Mouse (Mus musculus): ENCODE measurements around the gene Usp7. TPM values are rescaled to one million over a fixed set of nuclear protein-coding genes. Genes with fewer than 3 reads are reported as not detected.

The Usp7 gene
- polyA plus RNA-seq, 1 experiment: 29.8 TPM

DNA sequence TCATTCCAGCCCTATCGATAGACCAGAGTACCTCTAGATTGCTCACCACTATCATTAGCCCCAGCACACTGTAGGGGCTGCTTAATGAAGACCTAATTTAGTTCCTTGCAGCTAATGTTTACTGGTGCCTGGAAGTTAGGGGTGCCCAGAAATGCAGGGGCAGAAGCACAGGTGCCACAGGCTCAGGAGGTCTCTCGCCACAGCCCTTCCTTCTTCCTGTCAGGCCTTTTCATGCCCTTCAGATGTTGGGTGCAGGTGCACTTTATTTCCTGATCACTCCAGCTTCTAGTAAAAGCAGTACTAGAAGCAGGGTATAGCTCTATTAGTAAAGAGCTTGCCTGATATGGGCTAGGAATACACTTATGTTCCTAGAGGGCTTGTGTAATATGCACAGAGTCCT is 46.4 kb downstream of the Usp7 start:
- WGBS: 80% methylated on average over 2 of the region's 2 CpGs
- TF ChIP-seq CTCF (IDR thresholded peaks at IDR 0.05; ENCODE audit: insufficient read depth, low read length) (no peak), POLR2A (IDR thresholded peaks at IDR 0.05; ENCODE audit: borderline replicate concordance, extremely low read depth, low read depth, low read length) (no peak)
- no peak for DNase-seq
- Histone ChIP-seq H3K4me1 (ENCODE audit: control insufficient read depth, insufficient read depth, low read length) (no peaks in the 10 kb centered on the region), H3K4me3 (replicated peaks; ENCODE audit: extremely low read depth, low read depth, low read length) (no peak overlapping the region)

DNA sequence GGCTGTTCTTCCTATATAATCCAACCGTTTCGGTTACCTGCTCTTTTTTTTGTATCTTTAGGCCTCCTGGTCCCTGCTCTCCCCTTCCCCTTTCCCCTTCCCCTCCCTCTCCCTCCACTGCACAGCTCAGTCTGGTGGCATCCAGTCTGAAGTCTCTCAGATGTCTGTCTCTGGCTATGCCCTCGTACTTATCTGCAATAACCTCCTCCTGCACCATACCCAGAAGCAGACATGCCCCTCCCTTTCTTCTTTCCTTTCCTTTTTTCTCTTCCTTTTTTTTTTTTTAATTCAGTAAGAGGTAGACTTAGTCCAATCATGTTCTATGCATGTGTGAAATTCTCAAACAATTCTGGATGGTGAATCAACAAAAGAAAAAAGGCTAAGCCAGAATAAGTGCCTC is 48.1 kb downstream of the Usp7 start:
- TF ChIP-seq CTCF (IDR thresholded peaks at IDR 0.05; ENCODE audit: insufficient read depth, low read length) (no peak), POLR2A (IDR thresholded peaks at IDR 0.05; ENCODE audit: borderline replicate concordance, extremely low read depth, low read depth, low read length) (no peak)
- Histone ChIP-seq H3K4me1 (ENCODE audit: control insufficient read depth, insufficient read depth, low read length) (no peaks in the 10 kb centered on the region), H3K4me3 (replicated peaks; ENCODE audit: extremely low read depth, low read depth, low read length) (no peak overlapping the region)
- 59% methylated on average over 3 of the region's 3 CpGs for whole genome bisulfite sequencing
- no peak for DNase-seq

DNA sequence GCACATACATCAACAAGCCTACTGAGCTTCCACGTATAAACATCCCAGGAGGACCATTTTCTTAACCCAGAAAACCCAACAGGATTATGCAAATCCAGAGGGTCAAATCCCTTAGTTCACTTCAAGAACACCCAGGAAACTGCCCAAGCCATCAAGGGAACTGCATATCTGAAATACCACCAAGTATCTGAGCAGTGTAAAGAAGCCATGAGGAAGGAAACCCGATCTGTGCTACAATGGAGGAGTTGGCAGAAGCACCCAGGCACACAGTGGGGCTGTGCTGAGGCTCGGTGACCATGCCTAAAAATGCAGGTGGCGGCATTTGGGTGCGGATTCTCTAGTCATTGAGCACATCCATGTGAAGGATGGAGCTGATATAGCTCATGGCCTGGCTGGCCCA is 50.4 kb downstream of the Usp7 start:
- DNase-seq: no peak
- H3K4me3 ChIP-seq (replicated peaks; ENCODE audit: extremely low read depth, low read depth, low read length): no peak overlapping the region
- TF ChIP-seq POLR2A (IDR thresholded peaks at IDR 0.05; ENCODE audit: borderline replicate concordance, extremely low read depth, low read depth, low read length): no peak
- no peak for TF ChIP-seq CTCF (IDR thresholded peaks at IDR 0.05; ENCODE audit: insufficient read depth, low read length)
- peaks cover 5% of the 10 kb centered on the region; the same call in 1 of the 2 replicates for H3K4me1 ChIP-seq (ENCODE audit: control insufficient read depth, insufficient read depth, low read length)
- 75% methylated on average over 5 of the region's 5 CpGs for whole genome bisulfite sequencing

DNA sequence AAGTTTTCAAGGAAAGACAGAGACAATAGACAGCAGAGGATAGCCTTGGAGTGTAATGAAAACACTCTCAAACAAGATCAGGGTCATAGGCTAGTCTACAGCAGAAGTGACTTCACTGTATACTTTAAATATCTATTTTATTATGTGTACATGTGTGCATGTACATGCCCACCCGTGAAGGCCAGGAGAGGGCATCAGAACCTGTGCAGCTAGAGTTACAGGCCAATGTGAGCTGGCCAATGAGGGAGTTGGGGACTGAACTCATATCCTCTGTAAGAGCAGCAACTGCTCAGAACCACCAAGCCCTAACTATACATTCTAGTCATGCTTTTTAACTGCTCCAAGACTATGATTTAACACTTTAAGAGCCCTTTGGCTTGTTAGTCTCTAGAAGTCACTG is 51.0 kb downstream of the Usp7 start:
- 12% methylated on average over 1 of the region's 1 CpGs for WGBS
- Histone ChIP-seq H3K4me3 (replicated peaks; ENCODE audit: extremely low read depth, low read depth, low read length) (no peak overlapping the region), H3K4me1 (ENCODE audit: control insufficient read depth, insufficient read depth, low read length) (peaks cover 9% of the 10 kb centered on the region)
- no peak for DNase-seq
- peak; percentile 9; the same call in 1 of the 2 replicates for TF ChIP-seq CTCF (IDR thresholded peaks at IDR 0.05; ENCODE audit: insufficient read depth, low read length)
- no peak for TF ChIP-seq POLR2A (IDR thresholded peaks at IDR 0.05; ENCODE audit: borderline replicate concordance, extremely low read depth, low read depth, low read length)

DNA sequence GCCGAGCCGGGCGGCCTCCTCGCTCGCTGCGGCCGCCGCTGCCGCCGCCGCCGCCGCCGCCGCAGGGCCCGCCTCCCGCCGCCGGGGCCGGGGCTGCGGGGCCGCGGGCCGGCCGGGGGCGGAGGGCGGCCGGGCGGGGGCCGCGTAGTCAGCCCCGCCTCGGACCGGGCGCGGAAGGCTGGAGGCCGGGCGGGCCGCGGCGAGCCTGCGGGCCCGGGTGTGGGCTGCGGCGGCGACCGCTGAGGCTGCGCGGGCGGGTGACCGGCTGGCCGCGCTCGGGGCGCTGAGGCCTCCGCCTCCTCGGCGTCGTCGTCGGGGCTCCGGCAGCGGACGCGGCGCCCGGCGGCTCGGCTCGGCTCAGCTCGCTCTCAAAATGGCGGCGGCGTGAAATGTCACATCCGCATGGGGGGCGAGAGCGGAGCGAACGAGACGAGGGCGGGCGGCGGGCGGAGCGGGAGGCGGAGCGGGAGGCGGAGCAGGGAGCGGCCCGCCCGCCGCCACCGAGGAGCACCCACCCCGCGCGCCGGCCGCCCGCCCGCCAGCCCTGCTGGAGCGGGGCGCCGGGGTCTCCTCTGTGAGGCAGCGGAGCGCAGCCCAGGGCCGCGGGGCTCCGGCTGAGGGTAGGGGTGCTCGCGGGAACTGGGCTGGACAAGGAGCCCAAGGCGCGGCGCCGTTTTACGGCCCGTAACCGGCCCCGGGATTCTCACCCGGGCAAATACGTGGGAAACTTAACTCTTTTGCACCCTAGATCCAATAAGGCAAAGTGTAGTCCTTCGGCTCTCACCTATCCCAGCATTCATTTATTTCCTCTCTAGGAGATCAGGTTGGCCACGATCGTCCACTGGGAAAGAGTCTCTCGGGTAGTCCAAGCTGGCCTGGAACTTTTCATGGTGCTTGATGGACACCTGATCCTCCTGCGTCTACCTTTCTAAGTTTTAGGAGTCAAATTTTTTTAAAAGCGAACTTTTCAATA is 53.3 kb downstream of the Usp7 start:
- Histone ChIP-seq H3K4me1 (ENCODE audit: control insufficient read depth, insufficient read depth, low read length) (peaks cover 26% of the 10 kb centered on the region), H3K4me3 (replicated peaks; ENCODE audit: extremely low read depth, low read depth, low read length) (peak overlapping the region; percentile 79)
- DNase-seq: peak; percentile 89
- peak; percentile 41; the same call in 1 of the 2 replicates for TF ChIP-seq POLR2A (IDR thresholded peaks at IDR 0.05; ENCODE audit: borderline replicate concordance, extremely low read depth, low read depth, low read length)
- TF ChIP-seq CTCF (IDR thresholded peaks at IDR 0.05; ENCODE audit: insufficient read depth, low read length): no peak
- 12% methylated on average over 102 of the region's 126 CpGs for WGBS

DNA sequence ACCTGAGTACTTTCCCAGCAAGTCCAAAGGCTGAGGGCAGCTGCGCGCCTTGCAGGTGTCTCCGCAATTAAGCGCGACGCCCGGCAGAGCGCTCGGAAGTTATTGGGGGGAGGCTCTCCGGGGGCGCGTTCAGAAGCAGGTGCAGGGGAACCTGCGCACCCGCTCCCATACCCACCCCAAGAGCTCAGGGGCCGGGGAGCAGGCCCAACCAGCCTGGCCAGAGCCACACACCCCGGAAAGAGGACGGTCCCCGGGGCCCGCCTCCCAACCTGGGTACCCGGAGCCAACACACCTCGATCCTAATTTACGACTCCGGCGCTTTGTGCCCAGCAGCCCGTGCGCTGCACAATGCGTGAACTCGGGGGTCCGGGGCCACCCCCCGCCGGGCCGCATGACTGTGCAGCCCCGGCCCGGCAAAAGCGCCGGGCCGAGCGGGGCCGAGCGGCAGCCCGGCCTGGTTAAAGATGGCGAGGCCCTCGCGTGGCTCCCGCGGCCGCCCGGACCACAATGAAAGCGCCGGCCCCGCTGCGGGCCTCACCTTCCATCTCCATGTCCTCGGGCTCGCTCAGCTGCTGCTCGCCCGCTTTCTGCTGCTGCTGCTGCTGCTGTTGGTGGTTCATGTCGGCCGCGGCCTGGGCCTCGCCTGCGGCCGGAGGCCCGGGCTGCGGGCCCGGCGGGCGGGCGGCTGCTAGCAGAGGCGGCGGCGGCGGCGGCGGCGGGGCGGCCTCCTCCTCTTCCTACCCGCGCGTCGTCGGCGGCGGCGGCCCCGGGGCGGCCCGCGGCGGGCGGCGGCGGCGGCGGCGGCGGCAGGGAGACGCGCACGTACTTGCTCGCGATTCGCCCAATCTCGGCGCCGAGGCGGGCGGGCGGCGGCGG is 54.2 kb downstream of the Usp7 start:
- WGBS: under 1% methylated on average over 95 of the region's 110 CpGs
- H3K4me3 ChIP-seq (replicated peaks; ENCODE audit: extremely low read depth, low read depth, low read length): peak overlapping the region; percentile 70
- DNase-seq: peak; percentile 54
- TF ChIP-seq CTCF (IDR thresholded peaks at IDR 0.05; ENCODE audit: insufficient read depth, low read length) (no peak), POLR2A (IDR thresholded peaks at IDR 0.05; ENCODE audit: borderline replicate concordance, extremely low read depth, low read depth, low read length) (no peak)
- peaks cover 28% of the 10 kb centered on the region for H3K4me1 ChIP-seq (ENCODE audit: control insufficient read depth, insufficient read depth, low read length)

DNA sequence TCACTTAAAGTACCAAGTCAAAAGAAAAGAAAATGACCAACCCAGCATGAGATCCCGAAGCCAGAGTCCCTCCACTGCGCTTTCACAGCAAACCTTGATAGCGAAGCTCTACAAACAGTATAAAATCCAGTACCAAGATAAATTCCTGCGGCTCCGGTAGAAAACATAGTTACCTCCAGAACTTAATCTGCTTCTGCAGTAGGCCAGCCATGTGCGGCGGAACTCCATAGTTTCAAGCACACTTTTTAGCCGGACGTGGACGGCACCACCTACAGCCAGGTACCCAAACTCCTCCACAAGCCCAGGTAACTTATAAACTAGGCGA is 54.8 kb downstream of the Usp7 start:
- H3K4me1 ChIP-seq (ENCODE audit: control insufficient read depth, insufficient read depth, low read length): peaks cover 28% of the 10 kb centered on the region
- TF ChIP-seq POLR2A (IDR thresholded peaks at IDR 0.05; ENCODE audit: borderline replicate concordance, extremely low read depth, low read depth, low read length) (no peak), CTCF (IDR thresholded peaks at IDR 0.05; ENCODE audit: insufficient read depth, low read length) (no peak)
- DNase-seq: no peak
- peak overlapping the region; percentile 70 for H3K4me3 ChIP-seq (replicated peaks; ENCODE audit: extremely low read depth, low read depth, low read length)
- 1% methylated on average over 11 of the region's 11 CpGs for WGBS

DNA sequence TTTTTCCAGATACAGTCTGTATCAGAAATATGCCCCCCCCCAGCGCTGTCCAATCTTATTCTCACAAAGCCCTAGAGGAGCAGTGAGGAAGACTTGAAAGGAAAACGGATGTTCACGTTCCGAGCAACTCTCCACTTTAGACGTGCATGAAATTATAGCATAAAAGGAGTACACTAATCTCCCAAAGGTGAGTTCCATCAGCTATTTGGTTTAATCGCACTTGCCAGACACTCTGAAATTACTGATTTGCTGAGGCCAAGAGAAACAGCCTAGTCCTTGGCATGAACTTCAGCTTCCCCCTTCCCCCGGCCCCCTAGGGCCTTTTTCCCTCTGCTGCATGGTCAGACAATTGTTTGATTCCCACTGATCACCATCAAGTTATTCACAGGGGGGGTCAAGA is 55.4 kb downstream of the Usp7 start:
- H3K4me1 ChIP-seq (ENCODE audit: control insufficient read depth, insufficient read depth, low read length): peaks cover 32% of the 10 kb centered on the region
- H3K4me3 ChIP-seq (replicated peaks; ENCODE audit: extremely low read depth, low read depth, low read length): peak overlapping the region; percentile 70
- no peak for DNase-seq
- 3% methylated on average over 7 of the region's 7 CpGs for WGBS
- no peak for TF ChIP-seq POLR2A (IDR thresholded peaks at IDR 0.05; ENCODE audit: borderline replicate concordance, extremely low read depth, low read depth, low read length)

DNA sequence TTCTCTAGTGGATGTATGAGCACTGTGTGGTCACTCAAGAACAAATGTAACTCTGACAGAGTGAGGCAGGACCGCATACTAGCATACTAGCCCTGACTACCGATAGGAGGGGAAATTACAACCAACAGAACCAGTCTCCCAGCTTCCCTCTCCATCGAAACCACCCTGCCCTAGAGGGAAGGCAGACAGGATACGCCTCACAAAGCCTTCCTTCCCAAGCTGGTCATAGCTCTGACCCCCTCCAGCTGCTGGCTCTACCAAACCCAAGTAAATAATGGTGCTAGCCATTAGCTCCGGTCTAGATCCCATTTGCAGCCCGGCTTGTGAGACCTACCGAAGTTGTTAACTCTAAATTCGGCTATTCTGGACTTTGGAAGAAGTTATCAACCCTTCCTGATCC is 56.1 kb downstream of the Usp7 start:
- no peak for DNase-seq
- Histone ChIP-seq H3K4me1 (ENCODE audit: control insufficient read depth, insufficient read depth, low read length) (peaks cover 37% of the 10 kb centered on the region), H3K4me3 (replicated peaks; ENCODE audit: extremely low read depth, low read depth, low read length) (peak overlapping the region; percentile 3)
- 3% methylated on average over 8 of the region's 8 CpGs for WGBS
- TF ChIP-seq POLR2A (IDR thresholded peaks at IDR 0.05; ENCODE audit: borderline replicate concordance, extremely low read depth, low read depth, low read length) (no peak), CTCF (IDR thresholded peaks at IDR 0.05; ENCODE audit: insufficient read depth, low read length) (no peak)

Data from lung, adult 2 months (tissue).